Mouse (Mus musculus): ENCODE measurements around the gene Gm11127.
"Not testable (repeated sequence)": the region's sequence is repeated elsewhere in the genome, so short reads cannot be mapped to it uniquely, and the experiment has no call there.

Gene Gm11127

GRCm38 (mm10) chr17:36058362-36058761, at the start of gene Gm11127:
Gene Gm11127, minus strand, starts transcription at chr17:36058371.
- peak; percentile 2 for DNase-seq (ENCODE audit: low spot score)

DNA sequence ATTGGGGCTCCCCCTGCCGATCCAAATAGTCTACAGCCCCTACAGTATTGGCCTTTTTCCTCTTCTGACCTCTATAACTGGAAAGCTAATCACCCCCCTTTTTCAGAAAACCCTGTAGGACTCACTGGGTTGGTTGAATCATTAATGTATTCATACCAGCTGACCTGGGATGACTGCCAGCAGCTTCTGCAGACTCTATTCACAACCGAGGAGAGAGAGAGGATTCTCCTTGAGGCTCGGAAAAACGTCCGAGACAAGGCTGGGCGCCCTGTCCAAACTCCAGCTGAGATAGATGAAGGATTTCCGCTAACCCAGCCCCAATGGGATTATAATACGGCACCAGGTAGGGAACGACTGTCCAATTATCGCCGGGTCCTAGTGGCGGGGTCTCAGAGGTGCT, 43.9 kb upstream of the Gm11127 start:
- not testable (repeated sequence) for DNase-seq (ENCODE audit: low spot score)

- DNase-seq (ENCODE audit: low spot score): not testable (repeated sequence)
Observed at GRCm38 (mm10) chr17:36099603-36100002, 41.4 kb upstream of the Gm11127 start.

DNA sequence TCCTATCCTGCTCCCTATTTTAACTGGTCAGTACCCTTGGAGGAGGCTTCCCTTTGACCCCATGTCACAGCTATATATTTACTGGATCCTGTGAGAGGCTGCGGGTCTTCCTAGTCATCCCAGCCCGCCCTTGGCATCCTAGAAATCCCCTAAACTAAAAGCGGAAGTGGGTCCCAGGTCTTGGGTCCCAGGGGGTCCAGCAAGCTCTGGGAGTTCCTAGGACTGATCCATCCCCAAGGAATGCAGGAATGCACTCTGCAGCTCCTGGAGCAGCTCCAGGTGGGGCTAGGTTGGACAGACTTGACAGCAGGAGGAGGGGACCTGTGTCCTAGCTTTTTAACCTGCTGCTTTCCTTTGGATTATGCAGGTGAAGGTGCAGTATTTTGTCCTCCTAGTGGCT, 35.8 kb upstream of the Gm11127 start:
- DNase-seq (ENCODE audit: low spot score): no peak

- not testable (repeated sequence) for DNase-seq (ENCODE audit: low spot score)
Observed at GRCm38 (mm10) chr17:36092520-36092919, 34.3 kb upstream of the Gm11127 start.

GRCm38 (mm10) chr17:36091933-36092332, 33.8 kb upstream of the Gm11127 start:
- not testable (repeated sequence) for DNase-seq (ENCODE audit: low spot score)

DNA sequence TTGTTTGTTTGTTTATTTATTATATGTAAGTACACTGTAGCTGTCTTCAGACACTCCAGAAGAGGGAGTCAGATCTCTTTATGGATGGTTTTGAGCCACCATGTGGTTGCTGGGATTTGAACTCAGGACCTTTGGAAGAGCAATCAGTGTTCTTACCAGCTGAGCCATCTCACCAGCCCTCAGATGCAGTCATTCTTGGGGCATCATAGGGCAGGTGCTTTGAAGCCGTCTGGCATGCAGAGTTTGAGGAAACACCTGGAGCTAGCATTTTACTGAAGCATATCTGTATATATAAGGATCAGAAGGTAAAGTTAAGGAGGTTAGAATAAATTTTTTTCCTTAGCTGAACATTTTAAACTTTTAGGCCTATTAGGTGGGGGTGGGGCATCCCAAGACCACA, 27.8 kb upstream of the Gm11127 start:
- DNase-seq (ENCODE audit: low spot score): not testable (repeated sequence)

GRCm38 (mm10) chr17:36083870-36084451, 25.8 kb upstream of the Gm11127 start:
- no peak for DNase-seq (ENCODE audit: low spot score)

- peak; percentile 54 for DNase-seq (ENCODE audit: low spot score)
Observed at GRCm38 (mm10) chr17:36083266-36083869, 25.2 kb upstream of the Gm11127 start.

DNA sequence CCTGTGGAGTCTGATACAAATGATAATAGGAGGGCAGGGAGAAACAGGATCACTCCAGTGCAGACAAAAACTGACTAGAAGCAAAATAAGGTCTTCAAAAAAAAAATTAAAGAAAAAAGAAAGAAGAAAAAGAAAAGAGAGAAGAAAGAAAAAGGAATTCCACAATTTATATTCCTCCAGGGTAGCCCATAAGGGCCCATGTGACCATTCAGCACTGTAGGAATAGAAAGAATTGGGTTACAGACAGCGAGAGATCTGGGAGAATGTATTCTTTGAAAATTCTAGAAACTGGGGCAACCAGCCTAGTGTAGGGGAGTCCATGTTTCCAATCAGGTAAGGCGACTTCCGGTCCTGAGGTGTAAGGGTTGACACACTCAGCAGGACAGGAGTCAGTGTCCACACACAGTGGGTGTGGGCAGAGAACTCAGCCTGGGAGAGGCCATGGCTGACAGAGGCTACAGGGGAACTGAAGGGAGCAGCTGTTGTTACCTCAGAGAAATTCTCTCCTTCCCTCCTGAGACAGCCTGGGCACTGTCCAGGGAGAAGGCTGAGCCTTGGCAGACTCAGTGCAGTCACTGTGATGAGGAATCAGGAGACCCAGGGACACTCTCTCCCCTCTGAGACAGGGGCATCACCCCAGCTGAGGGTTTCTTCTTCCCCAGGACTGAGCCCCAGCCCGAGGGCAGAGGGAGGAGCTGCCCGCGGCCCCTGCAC, 24.5 kb upstream of the Gm11127 start:
- DNase-seq (ENCODE audit: low spot score): not testable (repeated sequence)

DNA sequence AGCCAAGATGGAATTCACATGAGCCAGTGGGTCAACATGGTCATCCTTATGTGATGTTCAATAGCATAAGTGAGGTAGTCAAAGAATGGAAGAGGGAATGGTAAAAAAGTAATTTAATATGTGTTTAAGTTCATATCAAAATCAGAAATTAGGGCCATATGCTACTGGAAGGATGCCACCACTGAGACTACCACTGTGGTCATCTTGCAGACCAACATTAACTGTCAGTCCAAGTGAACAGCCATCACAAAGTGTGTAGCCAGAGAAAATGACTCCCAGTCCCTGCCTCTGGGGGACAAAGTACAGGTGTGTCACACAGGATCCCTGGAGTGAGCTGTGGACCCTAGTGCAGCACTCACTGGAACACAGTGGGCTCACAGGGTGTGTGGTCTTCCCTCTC, 23.7 kb upstream of the Gm11127 start:
- DNase-seq (ENCODE audit: low spot score): not testable (repeated sequence)

GRCm38 (mm10) chr17:36060829-36061228, 2.7 kb upstream of the Gm11127 start:
- DNase-seq (ENCODE audit: low spot score): peak; percentile 93

DNA sequence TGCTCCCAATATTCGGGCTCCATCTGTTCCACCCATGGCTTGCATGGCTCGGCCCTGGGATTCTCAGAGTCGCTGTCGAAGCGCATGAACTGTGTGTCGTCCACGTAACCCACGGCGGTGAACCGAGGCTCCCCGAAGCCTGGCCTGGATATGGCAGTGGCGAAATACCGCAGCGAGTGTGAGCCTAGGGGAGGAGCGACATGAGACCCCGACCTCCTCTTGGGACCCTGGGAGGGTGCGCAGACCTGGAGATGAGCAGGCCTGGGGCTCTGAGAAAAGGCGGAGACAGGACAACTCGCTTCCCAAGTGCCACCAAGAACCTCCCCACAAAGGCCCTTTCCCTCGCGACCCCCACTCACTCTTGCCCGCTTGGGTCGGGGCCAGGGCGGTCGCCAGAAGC, 244 bp downstream of the Gm11127 start:
- DNase-seq (ENCODE audit: low spot score): peak; percentile 22

GRCm38 (mm10) chr17:36043286-36043685, 14.9 kb downstream of the Gm11127 start:
- DNase-seq (ENCODE audit: low spot score): no peak

DNA sequence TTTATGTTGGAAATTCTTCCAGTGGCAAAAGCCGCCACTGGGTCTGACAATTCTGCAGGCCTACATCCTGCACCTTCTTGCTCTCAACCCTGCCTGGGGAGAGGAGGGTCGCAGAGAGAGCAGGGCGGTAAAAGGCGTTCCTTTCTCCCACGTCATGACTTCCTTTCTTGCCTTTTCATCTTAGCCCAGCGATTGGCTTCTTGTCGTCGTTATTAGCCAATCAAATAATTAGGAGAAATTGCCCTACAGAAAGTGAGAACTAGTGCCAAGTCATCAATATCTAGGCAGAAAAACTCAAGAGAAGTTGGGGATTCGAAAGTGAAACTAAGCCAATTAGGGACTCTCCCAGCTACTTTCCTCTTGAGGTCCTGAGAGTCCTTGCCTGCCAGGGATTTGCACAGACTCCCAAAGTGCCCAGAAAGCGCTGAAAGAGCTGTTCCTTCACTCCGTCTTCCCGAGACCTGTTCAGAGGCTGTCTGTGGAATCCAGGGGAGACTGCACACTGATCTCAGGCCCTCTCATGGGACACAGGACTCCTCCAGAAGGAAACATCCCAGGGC, 15.5 kb downstream of the Gm11127 start, which contains the start of the genes H2-T22 and Gm6034:
Gene H2-T22 (minus strand): TSS at position 138 of the 560 bp plus-strand sequence.
Gene Gm6034 (plus strand): TSS at position 352 of the 560 bp plus-strand sequence.
- DNase-seq (ENCODE audit: low spot score): not testable (repeated sequence)

- not testable (repeated sequence) for DNase-seq (ENCODE audit: low spot score)
Observed at GRCm38 (mm10) chr17:36042055-36042454, 16.1 kb downstream of the Gm11127 start.

DNA sequence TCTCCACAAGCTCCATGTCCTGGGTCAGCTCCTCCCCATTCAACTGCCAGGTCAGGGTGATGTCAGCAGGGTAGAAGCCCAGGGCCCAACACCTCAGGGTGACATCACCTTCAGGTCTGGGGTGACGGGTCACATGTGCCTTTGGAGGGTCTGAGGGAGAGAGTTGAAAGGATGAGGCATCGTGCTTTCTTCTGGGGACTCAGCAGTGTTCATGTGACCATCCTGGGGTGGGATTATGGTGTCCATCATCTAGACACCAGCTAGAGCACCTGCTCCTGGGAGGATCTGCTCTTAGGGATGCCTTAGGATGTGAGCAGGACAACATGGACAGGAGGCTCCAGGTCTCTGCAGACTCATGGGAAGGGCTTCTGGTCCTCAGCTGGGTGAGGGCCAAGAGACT, 17.6 kb downstream of the Gm11127 start:
- DNase-seq (ENCODE audit: low spot score): not testable (repeated sequence)

DNA sequence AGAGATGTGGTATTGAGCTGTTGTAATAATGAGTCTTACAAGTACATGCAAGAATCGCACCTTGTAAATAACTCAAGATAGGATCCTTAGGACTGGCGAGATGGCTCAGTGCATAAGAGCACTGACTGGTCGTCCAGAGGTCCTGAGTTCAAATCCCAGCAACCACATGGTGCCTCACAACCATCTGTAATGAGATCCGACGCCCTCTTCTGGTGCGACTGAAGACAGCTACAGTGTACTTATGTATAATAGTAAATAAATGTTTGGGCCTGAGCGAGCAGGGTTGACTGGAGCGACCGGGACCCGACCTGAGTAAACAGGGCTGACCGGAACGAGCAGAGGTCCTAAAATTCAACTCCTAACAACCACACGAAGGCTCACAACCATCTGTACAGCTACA, 22.0 kb downstream of the Gm11127 start:
- DNase-seq (ENCODE audit: low spot score): not testable (repeated sequence)

DNA sequence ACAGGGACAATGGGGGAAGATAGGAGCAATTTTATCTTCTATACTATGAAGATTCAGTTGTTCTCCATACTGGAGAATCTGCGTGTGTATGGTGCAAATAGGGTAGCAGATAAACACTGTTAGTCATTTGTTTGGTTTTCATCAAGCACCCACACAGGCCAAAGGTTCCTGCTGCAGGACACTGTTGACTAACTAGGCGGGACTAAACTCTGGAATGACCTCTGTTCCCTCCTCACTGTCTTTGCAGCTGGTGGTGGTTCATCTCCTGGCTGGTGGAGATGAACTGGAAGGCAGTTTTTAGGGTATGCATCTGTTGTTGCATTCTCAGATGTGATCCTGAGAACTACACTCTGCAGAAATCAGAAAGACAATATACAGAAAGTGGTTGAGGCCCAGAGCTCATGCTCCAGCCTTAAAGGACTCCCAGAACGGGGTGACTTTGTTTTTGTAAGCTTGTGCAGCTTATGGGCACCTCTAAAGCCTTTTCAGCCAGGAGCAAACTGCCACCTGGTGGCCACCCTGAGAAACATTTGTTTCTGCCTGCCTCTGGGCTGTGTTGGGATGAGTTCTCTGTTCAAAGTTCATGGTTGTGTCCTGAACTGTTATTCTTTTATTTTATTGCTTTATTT, 23.0 kb downstream of the Gm11127 start:
- DNase-seq (ENCODE audit: low spot score): peak; percentile 73

DNA sequence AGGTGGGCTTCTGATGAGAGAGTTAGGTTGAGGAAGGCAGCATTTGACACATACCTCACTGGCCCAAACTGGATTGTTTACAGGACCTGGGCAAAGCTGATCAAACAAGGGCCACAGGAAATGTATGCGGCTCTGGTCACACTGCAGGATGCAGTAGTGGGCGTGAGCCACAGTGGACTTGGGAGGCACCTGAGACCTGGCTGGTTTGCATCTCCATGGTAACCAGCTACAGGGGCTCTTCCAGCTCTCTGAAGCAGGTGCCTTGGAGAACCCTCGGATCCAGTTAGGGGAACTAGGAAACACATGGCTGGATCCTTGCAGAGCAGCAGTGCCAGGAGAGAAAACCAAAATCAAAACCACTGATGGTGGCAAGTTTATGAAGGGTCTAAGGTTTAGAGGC, 23.6 kb downstream of the Gm11127 start:
- not testable (repeated sequence) for DNase-seq (ENCODE audit: low spot score)

DNA sequence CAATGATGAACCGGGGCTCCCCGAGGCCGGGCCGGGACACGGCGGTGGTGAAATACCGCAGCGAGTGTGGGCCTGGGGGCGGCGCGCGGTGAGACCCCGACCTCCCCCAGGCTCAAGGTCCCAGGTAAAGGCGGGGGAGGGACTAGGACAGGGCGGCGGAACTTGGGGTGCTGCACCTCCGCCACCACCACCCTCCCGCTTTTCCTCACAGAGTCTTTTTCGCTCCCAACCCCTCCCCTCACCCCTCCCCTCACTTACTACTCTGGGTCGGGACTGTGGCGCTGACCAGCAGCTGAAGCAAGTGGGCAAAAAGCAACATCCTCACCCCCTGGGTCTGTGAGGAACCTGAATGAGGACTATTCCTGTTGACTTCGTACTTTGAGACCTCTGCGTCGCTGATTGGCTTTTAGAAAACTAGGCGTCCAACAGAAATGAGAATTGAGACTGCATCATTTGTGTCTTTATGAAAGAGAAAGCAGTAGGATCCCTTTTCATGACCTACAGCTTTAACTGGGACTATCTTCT, 25.8 kb downstream of the Gm11127 start, which contains the start of gene H2-T23:
Gene H2-T23 (minus strand): TSS at position 505 of the 525 bp plus-strand sequence.
- peak; percentile 59 for DNase-seq (ENCODE audit: low spot score)
